Mouse (Mus musculus) spleen, postnatal 4 days (tissue): Measurements from ENCODE around the gene Anxa2.

Experiments
- DNase-seq, 2 experiments: peaks; one replicate each; pipeline ENCODE4 v3.0.0; 2022; ENCODE audit warnings: low spot score in 2 of 2

The Anxa2 gene

DNA sequence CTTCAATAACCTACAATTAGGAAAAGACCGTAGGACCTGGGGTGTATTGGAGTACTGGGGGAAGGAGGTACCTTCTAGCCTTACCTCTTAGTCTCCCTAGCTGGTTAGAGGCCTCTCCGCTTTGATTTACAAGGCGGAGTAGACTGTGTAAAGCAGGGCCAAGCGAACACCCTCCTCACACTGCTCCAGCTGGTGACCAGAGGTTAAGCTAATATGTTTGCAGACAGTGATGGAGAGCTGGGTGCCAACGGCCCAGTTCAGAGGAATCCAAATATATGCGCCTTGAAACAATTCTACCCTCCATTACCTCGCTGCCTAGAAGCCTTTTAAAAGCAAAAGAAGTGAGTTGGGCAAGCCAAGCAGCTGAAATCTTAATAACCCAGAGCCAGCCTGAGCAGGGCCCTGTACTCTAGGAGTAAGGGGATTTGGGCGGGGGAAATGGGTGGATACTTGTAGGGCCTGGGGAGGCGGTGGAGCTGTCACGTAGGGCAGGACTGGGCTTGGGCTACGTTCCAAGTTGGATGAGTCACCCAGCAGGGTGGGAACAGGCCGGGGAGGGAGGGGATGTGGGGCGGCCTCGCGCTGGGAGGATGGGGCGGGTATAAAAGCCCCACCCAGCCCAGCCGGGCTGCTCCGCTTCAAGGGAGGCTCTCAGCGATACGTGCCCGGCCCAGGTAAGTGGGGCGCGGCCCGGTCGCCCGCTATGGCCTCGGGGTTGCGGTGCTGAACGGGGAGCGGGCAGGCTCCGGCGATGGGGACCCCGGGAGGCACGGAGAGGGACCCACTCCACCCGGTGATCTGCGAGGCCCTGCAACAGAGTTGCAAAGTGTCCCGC, at the start of gene Anxa2:
Gene Anxa2, plus strand, starts transcription at position 555 of the 835 bp plus-strand sequence.
- DNase-seq, result peak; percentile 66 to 76

DNA sequence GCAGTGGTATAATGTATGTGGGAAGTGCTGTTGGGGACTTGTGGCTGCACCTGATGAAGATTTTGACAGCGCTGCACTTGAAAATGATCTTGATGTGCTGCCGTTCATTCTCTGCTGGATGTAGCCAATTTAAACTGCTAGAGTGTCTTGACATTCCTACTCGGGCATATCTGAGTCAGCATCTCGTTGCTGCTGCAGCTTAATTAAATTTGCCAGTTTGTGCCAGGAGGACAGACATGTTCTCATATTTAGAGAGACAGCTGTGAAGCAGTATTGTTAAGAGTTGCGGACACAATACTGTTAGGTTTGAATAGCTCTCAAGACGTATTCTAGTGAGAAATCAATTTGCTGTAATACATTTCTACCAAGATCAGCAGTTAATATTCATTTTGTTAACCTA, 48.7 kb upstream of the Anxa2 start:
- no peak for DNase-seq

DNA sequence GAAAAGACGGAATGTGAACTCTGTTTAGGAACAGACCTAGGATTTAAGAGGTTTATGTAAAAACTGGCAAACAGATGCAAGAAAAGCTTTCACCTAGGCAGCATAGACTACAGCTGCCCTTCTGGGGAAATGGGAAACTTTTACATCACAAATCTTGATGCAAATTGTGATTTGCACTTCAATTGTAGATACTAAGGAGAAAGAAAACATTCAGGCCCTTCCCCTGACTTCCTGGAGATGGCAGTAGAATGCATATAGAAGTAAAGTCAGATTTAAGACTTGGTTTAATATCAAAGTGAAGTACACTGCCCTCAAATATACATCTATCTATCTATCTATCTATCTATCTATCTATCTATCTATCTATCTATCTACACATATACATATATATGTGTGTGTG, 33.9 kb upstream of the Anxa2 start:
- no peak for DNase-seq

DNA sequence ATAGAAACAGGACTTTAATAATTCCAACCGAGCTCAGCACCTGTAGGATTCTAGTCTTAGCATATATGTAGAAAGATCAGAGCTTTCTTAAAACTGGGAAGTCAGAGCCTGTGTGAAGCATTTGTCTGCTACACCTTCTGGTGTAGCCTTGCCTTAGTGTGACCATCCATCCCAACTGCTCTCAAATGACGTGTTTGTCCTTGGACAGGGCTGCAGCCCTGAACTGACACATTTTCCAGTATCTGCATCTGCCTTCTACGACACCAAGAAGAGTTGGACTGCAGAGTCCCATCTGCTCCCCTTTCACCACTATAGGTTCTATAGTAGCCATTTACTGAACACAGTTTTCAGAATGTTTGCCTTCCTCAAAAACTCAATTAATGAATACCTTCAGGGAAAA, 22.9 kb upstream of the Anxa2 start:
- DNase-seq, result no peak

DNA sequence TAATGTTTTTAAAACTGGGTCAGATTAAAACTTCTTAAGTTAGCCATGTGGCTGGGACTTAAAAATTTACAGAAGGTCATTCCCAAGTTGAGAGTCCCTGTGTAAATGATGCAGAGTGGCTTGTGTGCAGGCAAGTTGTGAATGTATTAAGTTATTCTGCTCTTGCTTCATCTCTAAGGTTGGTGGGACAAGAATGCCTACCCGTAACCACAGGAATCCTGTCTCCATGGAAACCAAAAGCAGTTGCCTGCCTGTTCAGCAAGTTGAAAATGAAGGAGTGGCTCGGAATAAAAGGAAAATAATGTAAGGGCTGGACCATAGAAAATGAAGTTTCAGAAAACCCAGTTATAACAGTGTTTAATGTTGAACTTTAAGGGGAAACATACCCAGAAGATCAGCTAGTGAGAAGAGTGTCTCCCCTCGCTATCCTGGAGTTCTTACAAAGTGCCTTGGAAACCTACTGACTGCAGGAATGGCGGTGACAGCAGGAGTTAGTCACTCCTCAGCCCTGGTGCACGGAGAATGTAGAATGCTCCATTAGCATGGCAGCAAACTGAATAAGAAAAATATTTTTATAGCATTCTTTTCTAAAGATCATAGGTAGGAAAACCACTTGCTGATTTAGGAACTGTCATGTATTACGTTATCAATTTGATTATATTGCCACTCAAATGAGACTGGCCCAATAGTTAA, 21.4 kb upstream of the Anxa2 start:
- no peak for DNase-seq

DNA sequence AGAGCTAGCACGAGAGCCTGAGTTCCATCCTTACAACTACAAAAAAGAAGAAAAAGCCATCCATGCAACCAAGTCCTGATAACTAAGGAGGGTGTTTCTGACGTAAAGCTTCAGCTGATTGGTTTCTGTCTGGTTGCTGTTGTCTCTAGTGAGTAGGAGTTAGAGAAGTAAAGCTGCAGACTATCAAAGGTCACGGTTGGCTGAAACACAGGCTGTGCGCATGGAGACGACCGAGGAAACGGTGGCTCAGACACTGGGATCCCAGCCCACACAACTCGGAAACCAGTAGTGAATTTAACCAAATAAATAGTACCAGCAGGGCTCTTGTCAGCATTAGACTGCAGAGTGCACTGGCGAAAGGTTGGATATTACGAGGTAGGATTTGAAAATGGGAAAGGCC, 18.2 kb upstream of the Anxa2 start:
- no peak for DNase-seq

DNA sequence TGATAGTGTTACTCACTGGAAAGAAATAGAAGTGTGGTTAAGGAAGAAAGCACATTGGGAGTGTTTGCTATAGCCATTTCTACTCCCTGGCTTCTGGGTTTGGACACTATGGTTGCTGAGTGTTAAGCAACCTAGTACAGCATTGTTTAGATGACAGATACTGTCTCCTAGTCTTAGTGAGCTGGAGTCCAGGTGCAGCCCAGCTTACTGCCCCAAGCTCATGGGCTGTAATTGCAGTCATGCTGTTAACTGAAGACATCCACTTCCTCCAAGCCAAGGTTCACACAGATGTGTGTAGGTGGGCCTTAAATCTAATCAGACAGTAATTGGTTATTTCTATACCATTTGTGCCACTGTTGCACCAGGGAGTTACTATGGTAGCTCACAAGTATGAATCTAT, 17.8 kb upstream of the Anxa2 start:
- DNase-seq, result no peak

DNA sequence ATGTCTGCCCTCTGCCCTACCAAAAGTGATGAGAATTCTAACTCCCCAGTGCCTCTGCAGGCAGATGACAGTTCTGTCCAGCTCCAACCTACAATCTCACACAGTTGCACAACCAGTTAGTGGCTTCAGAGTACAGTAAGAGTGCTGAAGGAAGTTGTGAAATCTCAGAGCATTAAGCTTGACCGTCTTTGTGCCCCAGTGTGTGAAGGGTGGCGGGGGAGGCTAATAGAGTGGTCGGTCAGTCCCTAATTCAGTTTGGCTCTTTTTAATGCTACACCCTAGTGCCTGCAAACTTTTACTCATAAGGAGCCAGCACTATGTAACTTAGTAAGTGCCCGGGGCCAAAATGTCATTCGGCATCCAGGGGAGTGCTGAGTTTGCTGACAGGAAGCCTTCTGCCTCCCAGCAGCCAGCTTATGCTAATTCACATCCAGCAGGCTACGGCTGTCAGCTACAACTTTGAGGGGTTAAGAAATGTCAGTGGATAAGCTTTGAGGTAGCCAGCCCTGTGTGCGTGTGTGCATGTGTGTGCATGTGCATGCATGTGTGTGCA, 13.5 kb upstream of the Anxa2 start:
- DNase-seq, result peak in 1 of 2 experiments; percentile 30

DNA sequence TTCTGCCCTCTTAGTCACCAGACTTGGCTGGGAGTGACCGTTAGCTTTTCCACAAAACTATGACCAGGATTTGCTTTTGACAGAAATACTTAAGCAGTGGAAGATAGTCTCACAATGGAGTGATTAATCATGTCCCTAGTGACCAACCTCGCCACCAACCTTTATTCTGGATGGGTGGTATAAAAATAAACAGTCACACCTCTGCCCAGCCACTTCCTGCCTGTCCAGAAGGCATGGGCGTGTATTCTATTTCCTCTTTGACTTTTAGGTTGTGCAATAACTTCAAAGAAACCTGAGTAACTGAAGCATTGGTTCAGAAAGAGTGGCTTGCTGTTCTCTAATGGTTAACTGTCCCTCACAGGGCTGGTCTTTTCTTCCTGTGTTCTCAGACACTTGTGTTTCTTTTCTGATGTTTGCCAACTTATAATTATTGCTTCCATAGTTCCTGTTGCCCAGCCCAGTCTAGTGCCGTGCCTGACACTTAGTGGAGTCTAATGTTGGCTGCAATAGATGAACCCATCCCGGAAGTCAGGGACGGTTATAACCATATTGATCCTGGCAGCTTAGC, 10.9 kb upstream of the Anxa2 start:
- no peak for DNase-seq

DNA sequence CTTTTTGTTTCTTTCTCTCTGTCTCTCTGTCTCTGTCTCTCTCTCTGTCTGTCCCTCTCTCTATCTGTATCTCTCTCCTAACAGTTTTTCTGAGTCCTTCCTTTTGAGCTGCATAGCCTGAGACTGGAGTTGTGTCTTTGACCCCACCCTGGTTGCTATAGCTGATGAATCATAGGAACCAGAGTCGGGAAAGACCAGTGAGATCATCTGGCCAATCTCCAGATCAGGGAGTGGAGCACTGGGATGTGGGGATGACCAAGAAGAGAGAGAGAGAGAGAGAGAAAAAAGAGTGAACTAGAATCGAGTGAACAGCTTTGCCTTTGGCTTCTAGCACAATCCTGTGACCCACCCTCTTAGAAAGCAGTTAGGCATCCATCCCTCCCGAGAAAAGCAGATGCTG, 10.2 kb upstream of the Anxa2 start:
- DNase-seq, result no peak

DNA sequence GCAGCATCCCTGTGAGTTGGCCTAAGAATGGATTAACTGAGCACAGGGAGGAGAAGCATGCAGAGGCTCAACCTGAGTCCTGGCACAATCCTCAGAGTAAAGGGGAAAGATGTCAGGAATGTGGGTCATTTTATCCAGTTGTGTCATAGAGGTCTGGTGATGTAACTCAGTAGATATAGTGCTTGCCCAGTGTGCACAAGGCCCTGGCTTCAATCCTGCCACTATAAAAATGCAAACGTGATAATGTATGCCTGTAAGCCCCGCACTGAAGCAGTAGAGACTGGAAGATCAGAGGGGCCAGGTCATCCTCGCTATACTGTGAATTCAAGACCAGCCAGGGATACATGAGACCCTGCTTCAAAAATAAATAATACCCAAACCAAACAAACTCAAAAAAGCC, 4.6 kb upstream of the Anxa2 start:
- no peak for DNase-seq

DNA sequence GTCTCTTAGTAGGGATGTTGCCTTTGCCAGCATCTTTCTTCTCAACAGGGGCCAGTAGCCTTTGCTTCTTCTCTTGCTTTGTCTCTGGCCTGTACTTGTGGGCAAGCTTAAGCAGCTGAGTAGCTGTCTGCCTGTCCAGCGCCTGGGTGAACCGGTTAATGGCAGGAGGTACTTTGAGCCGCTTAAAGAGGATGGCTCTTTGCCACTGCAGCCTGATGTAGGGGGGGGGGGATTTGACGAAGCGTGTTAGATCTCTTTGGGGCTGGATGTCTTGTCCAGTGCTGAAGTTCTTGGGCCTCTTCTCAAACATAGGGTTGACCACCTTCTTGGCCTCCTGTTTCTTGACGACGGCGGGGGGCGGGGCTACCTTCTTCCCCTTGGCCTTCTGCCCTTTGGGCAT, 2.8 kb upstream of the Anxa2 start:
- DNase-seq, result no peak

DNA sequence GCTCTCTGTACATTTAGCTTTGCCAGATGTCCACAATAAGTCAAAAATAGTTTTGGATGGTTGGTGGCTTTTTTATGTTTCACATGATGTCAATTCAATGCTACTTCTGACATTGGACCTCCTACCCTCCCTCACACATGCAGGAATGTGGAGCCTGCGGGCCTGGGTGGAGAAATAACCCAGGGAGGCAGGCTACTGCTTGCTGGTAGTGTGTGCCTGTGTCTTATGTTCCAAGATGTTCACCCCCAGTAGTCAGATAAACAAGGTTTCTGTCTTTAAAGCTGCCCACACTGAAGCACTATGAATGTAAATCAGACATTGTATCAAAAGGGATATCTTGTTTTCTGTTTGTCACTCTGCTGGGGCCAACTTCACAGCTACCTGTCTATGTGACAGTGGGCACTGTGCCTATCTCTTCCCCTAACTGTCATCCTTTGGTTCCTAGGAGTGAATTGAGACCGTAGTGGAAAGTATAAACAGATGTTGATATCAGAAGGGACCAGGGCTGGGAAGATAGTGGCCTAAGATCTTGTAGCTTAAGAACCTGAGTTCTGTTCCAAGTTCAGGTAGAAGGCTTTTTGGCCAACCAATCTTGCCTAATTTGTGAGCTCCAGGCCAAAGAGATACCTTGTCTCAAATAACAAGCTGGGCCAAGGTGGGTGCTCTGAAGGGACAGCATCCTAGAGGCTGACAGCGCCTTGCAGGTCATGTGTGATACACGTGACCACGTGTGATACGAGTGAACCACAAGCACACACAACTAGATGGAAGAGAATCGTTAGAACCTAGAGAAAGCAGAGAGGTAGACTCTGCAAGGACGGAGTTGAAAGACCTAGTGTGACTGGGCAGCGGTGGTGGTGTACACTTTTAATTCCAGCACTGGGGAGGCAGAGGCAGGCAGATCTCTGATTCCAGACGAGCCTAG, 1.3 kb upstream of the Anxa2 start:
- DNase-seq, result no peak

DNA sequence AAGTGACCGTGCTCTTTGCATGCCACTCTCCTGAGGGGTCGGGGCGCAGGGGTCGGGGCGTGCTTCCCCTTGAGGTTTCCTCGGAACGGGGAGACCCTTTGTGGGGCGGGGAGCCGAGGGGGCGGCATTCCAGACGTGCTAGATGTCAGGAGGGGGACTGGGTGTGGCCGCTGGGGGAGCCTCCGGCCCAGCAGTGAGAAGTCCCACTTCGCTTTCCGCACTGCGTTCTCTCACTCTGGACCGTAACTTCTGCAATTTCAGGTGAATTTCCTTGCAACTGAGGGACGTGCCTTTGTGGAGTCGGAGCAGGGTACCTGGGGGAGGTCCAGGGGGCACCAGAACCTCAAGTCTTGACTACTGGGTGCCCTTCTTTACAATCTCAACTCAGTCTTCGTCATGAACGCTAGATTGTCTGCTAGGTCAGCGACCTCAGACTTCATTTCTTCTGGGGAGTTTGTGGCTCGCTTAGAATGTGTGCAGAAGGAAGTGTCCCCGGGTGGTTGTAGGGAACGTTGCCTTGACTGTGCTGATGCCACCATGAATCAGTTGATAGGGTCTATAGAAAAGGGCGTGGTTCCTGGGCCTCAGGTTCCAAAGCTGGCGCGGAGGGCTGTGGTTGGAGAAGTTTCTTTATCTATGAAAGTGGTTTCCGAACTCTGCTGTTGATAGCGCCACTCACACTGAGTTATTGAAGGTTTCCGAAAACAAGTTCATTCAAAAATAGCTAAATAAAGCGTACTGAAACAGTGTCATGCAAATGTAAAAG, 664 bp downstream of the Anxa2 start:
- no peak for DNase-seq

DNA sequence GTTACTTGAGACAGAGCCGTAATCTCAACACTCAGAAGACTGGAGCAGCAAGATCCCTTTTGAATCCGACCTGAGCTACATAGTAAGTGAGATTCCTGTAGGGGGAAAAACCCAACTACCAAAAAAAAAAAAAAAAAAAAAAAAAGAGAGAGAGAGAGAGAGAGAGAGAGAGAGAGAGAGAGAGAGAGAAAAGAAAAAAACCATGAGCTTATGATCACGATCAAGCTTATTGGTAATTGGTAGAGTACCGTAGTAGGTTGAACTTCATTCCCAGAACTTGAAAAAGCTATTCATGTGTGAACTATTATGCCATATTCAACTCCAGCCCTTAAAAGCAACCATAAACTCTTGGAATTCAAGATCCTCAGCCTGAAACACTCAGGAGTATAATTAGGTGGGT, 1.3 kb downstream of the Anxa2 start:
- no peak for DNase-seq

DNA sequence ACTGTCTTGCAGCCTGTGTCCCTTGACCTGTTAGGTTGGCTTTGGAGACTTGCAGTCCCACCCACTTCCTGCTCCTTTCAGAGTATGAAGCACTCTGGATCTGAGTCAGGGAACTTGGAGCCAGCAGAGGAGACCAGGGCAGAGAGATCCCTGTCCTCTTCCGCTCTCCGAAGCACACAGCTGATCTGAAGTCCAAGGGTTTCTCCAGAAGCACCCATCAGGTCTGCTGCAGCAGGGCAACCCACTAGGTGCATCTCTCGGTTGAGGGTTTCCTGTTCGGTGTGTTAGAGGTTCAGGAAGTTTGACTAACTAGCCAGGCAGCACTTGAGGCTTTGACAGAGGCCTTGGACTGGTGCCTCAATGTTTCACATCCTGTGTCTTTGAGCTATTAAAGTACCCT, 2.0 kb downstream of the Anxa2 start:
- DNase-seq, result no peak

DNA sequence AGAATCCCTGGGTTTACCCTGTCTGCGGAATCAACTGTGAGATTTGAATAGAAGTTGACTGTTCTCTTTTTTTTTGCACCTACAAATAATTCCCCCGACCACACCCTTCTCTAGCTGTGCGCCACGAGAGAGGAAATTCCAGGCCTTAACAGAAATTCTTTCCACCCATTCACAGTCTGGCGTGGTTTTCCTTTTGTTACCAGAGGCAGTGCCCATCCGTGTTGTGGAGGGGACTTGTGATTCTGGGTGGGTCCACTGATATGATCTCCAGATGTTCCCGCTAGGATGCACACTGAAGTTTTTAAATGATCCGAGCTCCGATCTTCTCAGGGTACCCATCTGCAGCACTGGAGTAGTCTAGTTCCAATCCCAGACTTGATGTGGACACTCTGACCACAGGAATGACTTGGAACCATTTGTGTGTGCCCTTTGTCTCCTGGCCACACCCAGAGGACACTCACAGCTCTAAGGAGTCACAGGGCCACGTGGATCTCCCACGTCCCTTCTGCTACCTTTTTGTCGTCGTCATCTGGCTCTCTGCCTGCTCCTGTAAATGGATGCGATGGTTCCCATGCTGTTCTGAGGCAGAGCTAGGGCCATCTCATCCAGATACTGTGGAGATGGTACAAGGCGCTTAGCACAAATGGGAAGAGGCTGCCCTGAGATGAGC, 3.1 kb downstream of the Anxa2 start:
- no peak for DNase-seq

DNA sequence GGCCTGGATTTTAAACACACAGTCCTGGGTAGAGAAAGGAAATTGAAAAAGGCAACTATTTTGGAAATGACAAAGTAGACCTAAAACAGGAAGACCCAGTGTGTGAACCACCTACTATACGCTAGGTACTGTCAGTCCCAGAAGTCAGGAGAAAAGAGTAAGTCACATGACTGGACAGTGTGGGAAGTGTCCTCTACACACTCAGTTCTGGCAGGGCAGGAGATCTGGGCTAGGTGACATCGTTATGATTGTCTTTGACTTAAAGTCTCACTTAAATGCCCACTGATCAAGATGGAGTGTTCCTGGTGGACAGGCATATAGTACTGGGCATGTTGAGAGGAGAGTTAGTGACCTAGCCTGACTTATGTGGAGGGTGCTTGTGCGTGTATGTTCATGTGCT, 3.7 kb downstream of the Anxa2 start:
- no peak for DNase-seq

DNA sequence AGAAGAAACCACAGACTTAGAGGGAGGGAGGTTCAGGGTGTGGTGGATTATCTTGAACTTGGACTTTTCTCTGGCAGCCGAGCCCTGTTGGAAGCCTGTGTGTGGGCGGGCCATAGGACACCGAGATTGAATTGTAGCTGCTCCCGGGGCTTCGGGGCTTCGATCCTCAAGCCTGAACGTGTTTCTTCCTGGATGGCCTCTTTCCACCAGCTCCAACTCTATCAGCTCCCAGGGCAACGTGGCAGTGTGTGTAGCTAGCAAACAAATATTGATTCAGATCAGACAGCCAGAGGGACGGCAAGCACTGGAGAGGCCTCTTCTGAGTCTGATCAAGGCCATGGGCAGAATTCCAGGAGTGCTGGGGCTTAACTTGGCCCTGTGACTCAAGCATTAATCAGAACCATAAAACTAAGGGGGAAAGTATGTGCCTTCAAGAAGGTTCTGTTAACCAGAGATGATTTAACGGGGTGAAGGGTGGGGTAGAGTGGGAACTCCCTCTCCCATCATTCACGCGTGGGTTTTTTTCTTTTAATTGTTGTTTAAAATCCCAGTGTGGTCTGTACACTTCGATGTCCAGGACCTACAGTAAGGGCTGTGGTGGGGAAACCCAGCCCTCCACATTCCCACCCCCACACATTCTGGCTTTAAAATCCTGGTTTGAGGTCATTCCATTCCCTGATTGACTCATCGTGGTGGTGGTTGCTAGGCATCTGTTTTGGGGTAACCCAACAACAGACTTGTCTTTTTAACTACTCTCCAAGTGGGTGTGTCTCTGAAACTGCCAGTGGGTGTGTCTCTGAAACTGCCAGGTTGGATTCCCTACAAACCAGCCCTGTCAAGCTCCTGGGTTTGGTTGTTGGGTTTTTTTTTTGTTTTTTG, 4.6 kb downstream of the Anxa2 start:
- DNase-seq, result no peak
